ENCODE assay signal across 8 mouse cellular contexts in genomic region chr15:10469641-10470150, GRCm38 (mm10). TPM values are rescaled to one million over a fixed set of nuclear protein-coding genes. Genes with fewer than 3 reads are reported as not detected.
A peak's percentile ranks its signal among the peaks of the same experiment; 100 is the strongest.
DNase-seq lines count a peak whose midpoint lies in the region; ATAC-seq and TF ChIP-seq lines count a peak whose summit lies in the region.

No protein-coding gene starts in this region.

- peak overlapping the region; percentile 78 for H3K9ac ChIP-seq in lung, embryonic 14.5 days
- H3K9ac ChIP-seq in embryonic facial prominence, embryonic 14.5 days (ENCODE audit: low read depth, low read length), result peak overlapping the region; percentile 88
- H3K9ac ChIP-seq in intestine, embryonic 15.5 days, result peak overlapping the region; percentile 74

- H3K36me3 ChIP-seq in lung, embryonic 14.5 days (ENCODE audit: insufficient read depth), result no peaks in the 10 kb centered on the region
- H3K36me3 ChIP-seq in embryonic facial prominence, embryonic 14.5 days (ENCODE audit: control insufficient read depth, insufficient read depth, low read length), result peaks cover 9% of the 10 kb centered on the region
- peaks cover 3% of the 10 kb centered on the region; the same call in 1 of the 2 replicates for H3K36me3 ChIP-seq in intestine, embryonic 15.5 days
- no peaks in the 10 kb centered on the region for H3K36me3 ChIP-seq in testis, adult 2 months (ENCODE audit: control insufficient read depth, insufficient read depth, low read length)

- H3K4me2 ChIP-seq in lung, embryonic 14.5 days, result peak overlapping the region; percentile 69
- H3K4me2 ChIP-seq in embryonic facial prominence, embryonic 14.5 days (ENCODE audit: low read depth, low read length), result peak overlapping the region; percentile 85
- H3K4me2 ChIP-seq in intestine, embryonic 15.5 days (replicated peaks), result peak overlapping the region; percentile 79

- ATAC-seq in lung, embryonic 14.5 days (ENCODE audit: insufficient read depth), result peak; percentile 12; the same call in 1 of the 2 replicates
- peak; percentile 10; the same call in 1 of the 2 replicates for ATAC-seq in embryonic facial prominence, embryonic 14.5 days (ENCODE audit: low read depth)
- peak; percentile 15; the same call in 1 of the 2 replicates for ATAC-seq in intestine, embryonic 15.5 days
- peak; percentile 5; the same call in 1 of the 2 replicates for ATAC-seq in megakaryocyte progenitor cell, adult 5-6 weeks (replicated peaks; ENCODE audit: poor library complexity)

- peak overlapping the region; percentile 75; the same call in 1 of the 2 replicates for H3K27ac ChIP-seq in lung, embryonic 14.5 days (ENCODE audit: low read depth)
- H3K27ac ChIP-seq in embryonic facial prominence, embryonic 14.5 days (replicated peaks; ENCODE audit: low read depth, low read length), result peak overlapping the region; percentile 74
- H3K27ac ChIP-seq in intestine, embryonic 15.5 days, result peak overlapping the region; percentile 73; the same call in 1 of the 2 replicates
- H3K27ac ChIP-seq in testis, adult 2 months (ENCODE audit: control insufficient read depth, insufficient read depth, low read depth, low read length), result peak overlapping the region; percentile 61

- peak; percentile 27 for DNase-seq in adrenal gland, adult 8-10 months
- DNase-seq in adrenal gland, adult (ENCODE audit: inconsistent age in 2 of 2, low spot score in 1 of 2), result no peak
- no peak for DNase-seq in lung, embryonic 14.5 days
- DNase-seq in lung, postnatal 25 days (ENCODE audit: low spot score), result no peak
- DNase-seq in embryonic facial prominence, embryonic 14.5 days (ENCODE audit: low spot score), result peak; percentile 40

- no peaks in the 10 kb centered on the region; the same call in 1 of the 2 replicates for H3K4me1 ChIP-seq in lung, embryonic 14.5 days (ENCODE audit: insufficient read depth)
- peaks cover 8% of the 10 kb centered on the region for H3K4me1 ChIP-seq in embryonic facial prominence, embryonic 14.5 days (ENCODE audit: control insufficient read depth, insufficient read depth, low read length)
- H3K4me1 ChIP-seq in intestine, embryonic 15.5 days (replicated peaks), result peaks cover 9% of the 10 kb centered on the region; the same call in 1 of the 2 replicates
- H3K4me1 ChIP-seq in testis, adult 2 months (ENCODE audit: control insufficient read depth, insufficient read depth, low read length), result no peaks in the 10 kb centered on the region; the same call in 1 of the 2 replicates

- no peak for TF ChIP-seq POLR2A in testis, adult 2 months (IDR thresholded peaks at IDR 0.05; ENCODE audit: control insufficient read depth, low read depth, low read length)

- peak overlapping the region; percentile 80 for H3K4me3 ChIP-seq in lung, embryonic 14.5 days (ENCODE audit: low read depth, low read length)
- peak overlapping the region; percentile 88 for H3K4me3 ChIP-seq in embryonic facial prominence, embryonic 14.5 days (ENCODE audit: low read depth, low read length)
- H3K4me3 ChIP-seq in intestine, embryonic 15.5 days (replicated peaks), result peak overlapping the region; percentile 86
- H3K4me3 ChIP-seq in testis, adult 2 months (ENCODE audit: control insufficient read depth, low read depth, low read length), result peak overlapping the region; percentile 89

- H3K27me3 ChIP-seq in lung, embryonic 14.5 days (ENCODE audit: insufficient read depth, low read length), result no peaks in the 10 kb centered on the region
- no peaks in the 10 kb centered on the region for H3K27me3 ChIP-seq in embryonic facial prominence, embryonic 14.5 days (replicated peaks; ENCODE audit: control insufficient read depth, insufficient read depth, low read length)
- H3K27me3 ChIP-seq in intestine, embryonic 15.5 days (replicated peaks), result no peaks in the 10 kb centered on the region
- H3K27me3 ChIP-seq in testis, adult 2 months (ENCODE audit: control insufficient read depth, insufficient read depth, low read length), result no peaks in the 10 kb centered on the region

- no peaks in the 10 kb centered on the region for H3K9me3 ChIP-seq in lung, embryonic 14.5 days (ENCODE audit: low read depth, low read length)
- H3K9me3 ChIP-seq in embryonic facial prominence, embryonic 14.5 days (ENCODE audit: control insufficient read depth, low read length), result no peaks in the 10 kb centered on the region
- no peaks in the 10 kb centered on the region for H3K9me3 ChIP-seq in intestine, embryonic 15.5 days

- WGBS in lung, embryonic 14.5 days, result under 1% methylated on average over 40 of the region's 40 CpGs
- WGBS in embryonic facial prominence, embryonic 14.5 days, result under 1% methylated on average over 29 of the region's 40 CpGs
- under 1% methylated on average over 40 of the region's 40 CpGs for WGBS in intestine, embryonic 15.5 days

- no peak for TF ChIP-seq CTCF in lung, embryonic 14.5 days (IDR thresholded peaks at IDR 0.05; ENCODE audit: low read depth)
- no peak for TF ChIP-seq CTCF in testis, adult 2 months (IDR thresholded peaks at IDR 0.05; ENCODE audit: control insufficient read depth, insufficient read depth, insufficient replicate concordance, low read depth, low read length)

RNA-seq across cellular contexts. Expression of gene Dnajc21, which starts 0.6 kb away (rescaled TPM):
- 10 to 100 TPM; 26.4 to 36.0 (median 30.5) TPM for total RNA-seq in adrenal gland, adult 8-10 months (2022)
- polyA plus RNA-seq in lung, embryonic 14.5 days (2014; fragmentation: Nextera tagmentation; extraction: Ambion mirVana), result 15.0 and 17.9 TPM in 2 replicates
- polyA plus RNA-seq in embryonic facial prominence, embryonic 14.5 days (2014; fragmentation: Nextera tagmentation; extraction: Ambion mirVana), result 13.6 and 15.9 TPM in 2 replicates
- 11.4 and 13.3 TPM in 2 replicates for polyA plus RNA-seq in intestine, embryonic 15.5 days (2015; fragmentation: Nextera tagmentation; extraction: Ambion mirVana)
- total RNA-seq in megakaryocyte progenitor cell, adult 5-6 weeks (2015), result 41.6 and 54.4 TPM in 2 replicates
- 40.9 and 46.0 TPM in 2 replicates for total RNA-seq in megakaryocyte progenitor cell, adult 5-6 weeks (2017)
- polyA plus RNA-seq in testis, adult 2 months (2012; rRNA removed), result 12.1 and 14.0 TPM in 2 replicates

RNA-seq across cellular contexts. Expression of gene Brix1, which starts 16.1 kb away (rescaled TPM):
- 10 to 100 TPM; 42.7 to 57.4 (median 48.8) TPM for total RNA-seq in adrenal gland, adult 8-10 months (2022)
- polyA plus RNA-seq in lung, embryonic 14.5 days (2014; fragmentation: Nextera tagmentation; extraction: Ambion mirVana), result 120 and 126 TPM in 2 replicates
- polyA plus RNA-seq in embryonic facial prominence, embryonic 14.5 days (2014; fragmentation: Nextera tagmentation; extraction: Ambion mirVana), result 101 and 110 TPM in 2 replicates
- polyA plus RNA-seq in intestine, embryonic 15.5 days (2015; fragmentation: Nextera tagmentation; extraction: Ambion mirVana), result 94.7 and 127 TPM in 2 replicates
- total RNA-seq in megakaryocyte progenitor cell, adult 5-6 weeks (2015), result 97.5 and 113 TPM in 2 replicates
- 37.0 and 43.3 TPM in 2 replicates for total RNA-seq in megakaryocyte progenitor cell, adult 5-6 weeks (2017)
- polyA plus RNA-seq in testis, adult 2 months (2012; rRNA removed), result 3.2 and 4.1 TPM in 2 replicates

RNA-seq across cellular contexts. Expression of gene Rad1, which starts 16.1 kb away (rescaled TPM):
- 10 to 100 TPM; 14.3 to 21.8 (median 16.8) TPM for total RNA-seq in adrenal gland, adult 8-10 months (2022)
- 25.1 and 25.4 TPM in 2 replicates for polyA plus RNA-seq in lung, embryonic 14.5 days (2014; fragmentation: Nextera tagmentation; extraction: Ambion mirVana)
- 10.1 and 10.7 TPM in 2 replicates for polyA plus RNA-seq in embryonic facial prominence, embryonic 14.5 days (2014; fragmentation: Nextera tagmentation; extraction: Ambion mirVana)
- 25.6 and 26.6 TPM in 2 replicates for polyA plus RNA-seq in intestine, embryonic 15.5 days (2015; fragmentation: Nextera tagmentation; extraction: Ambion mirVana)
- 25.7 and 33.6 TPM in 2 replicates for total RNA-seq in megakaryocyte progenitor cell, adult 5-6 weeks (2015)
- total RNA-seq in megakaryocyte progenitor cell, adult 5-6 weeks (2017), result 16.7 and 17.8 TPM in 2 replicates
- polyA plus RNA-seq in testis, adult 2 months (2012; rRNA removed), result 9.2 and 10.6 TPM in 2 replicates

Comparison
In these comparisons a context has a peak if more than half of its experiments do, and no peak if none do; other contexts are left out.
1. DNase-seq: peak in adrenal gland, adult 8-10 months (single experiment) and embryonic facial prominence, embryonic 14.5 days (single experiment); none in adrenal gland, adult (0 of 2), lung, embryonic 14.5 days (single experiment) and lung, postnatal 25 days (single experiment).
2. RNA of gene Brix1, which starts 16.1 kb away (polyA plus RNA-seq): 94.7 to 127 TPM in intestine, embryonic 15.5 days, 120 to 126 TPM in lung, embryonic 14.5 days and 101 to 110 TPM in embryonic facial prominence, embryonic 14.5 days; 3.2 to 4.1 TPM in testis, adult 2 months; every median in the first group is over 10 times any median in the second.
3. Peak in every context shown above with its lines, with median percentiles within 50 percentile points of each other: ATAC-seq, H3K27ac ChIP-seq, H3K4me2 ChIP-seq, H3K4me3 ChIP-seq and H3K9ac ChIP-seq.